Mouse (Mus musculus) yolk sac, embryonic 10.5 days (tissue): ENCODE measurements around the gene Gm6583.

Experiments
- DNase-seq: peaks from one replicate; pipeline ENCODE4 v3.0.0-alpha.2; 2017; ENCODE audit warnings: low spot score

Gm6583 gene

GRCm38 (mm10) chr5:112367929-112368328 is 12.1 kb upstream of the Gm6583 start:
- no peak for DNase-seq

GRCm38 (mm10) chr5:112367338-112367737 is 11.5 kb upstream of the Gm6583 start:
- no peak for DNase-seq

- no peak for DNase-seq
Measured at GRCm38 (mm10) chr5:112366879-112367278, 11.0 kb upstream of the Gm6583 start.

- no peak for DNase-seq
Measured at GRCm38 (mm10) chr5:112364184-112364797, 8.5 kb upstream of the Gm6583 start.

GRCm38 (mm10) chr5:112360077-112360476 is 4.2 kb upstream of the Gm6583 start:
- DNase-seq, result no peak

- DNase-seq, result no peak
Measured at GRCm38 (mm10) chr5:112359520-112359919, 3.7 kb upstream of the Gm6583 start.

GRCm38 (mm10) chr5:112356322-112356721 is 489 bp upstream of the Gm6583 start:
- DNase-seq, result no peak

GRCm38 (mm10) chr5:112355493-112355892 is 340 bp downstream of the Gm6583 start:
- no peak for DNase-seq

- no peak for DNase-seq
Measured at GRCm38 (mm10) chr5:112349169-112349568, 6.7 kb downstream of the Gm6583 start.

- DNase-seq, result no peak
Measured at GRCm38 (mm10) chr5:112346211-112346965, 9.4 kb downstream of the Gm6583 start.

- DNase-seq, result peak; percentile 78
Measured at GRCm38 (mm10) chr5:112344092-112344960, 11.5 kb downstream of the Gm6583 start.

GRCm38 (mm10) chr5:112343205-112343595 is 12.6 kb downstream of the Gm6583 start:
- DNase-seq, result no peak

GRCm38 (mm10) chr5:112342463-112343204 is 13.2 kb downstream of the Gm6583 start, which contains the start of the genes Srrd and Hps4:
TSS of gene Srrd (minus strand) at chr5:112343040.
TSS of gene Hps4 (plus strand) at chr5:112343083.
- DNase-seq, result peak; percentile 79

- no peak for DNase-seq
Measured at GRCm38 (mm10) chr5:112339215-112339614, 16.6 kb downstream of the Gm6583 start.

GRCm38 (mm10) chr5:112337004-112337403 is 18.8 kb downstream of the Gm6583 start:
- DNase-seq, result no peak

- peak; percentile 26 for DNase-seq
Measured at GRCm38 (mm10) chr5:112335473-112335872, 20.4 kb downstream of the Gm6583 start.

- DNase-seq, result no peak
Measured at GRCm38 (mm10) chr5:112329805-112330564, 25.8 kb downstream of the Gm6583 start.

- DNase-seq, result no peak
Measured at GRCm38 (mm10) chr5:112327854-112328253, 28.0 kb downstream of the Gm6583 start.

- DNase-seq, result no peak
Measured at GRCm38 (mm10) chr5:112326446-112327009, 29.3 kb downstream of the Gm6583 start.

- DNase-seq, result peak; percentile 91
Measured at GRCm38 (mm10) chr5:112325546-112326445, 30.0 kb downstream of the Gm6583 start, which contains the start of gene Tfip11. TSS of gene Tfip11 (plus strand) at chr5:112326358.
